Mouse (Mus musculus) intestine, embryonic 15.5 days (tissue): Measurements from ENCODE around the gene Gm20403. TPM values are rescaled to one million over a fixed set of nuclear protein-coding genes. Genes with fewer than 3 reads are reported as not detected.

ENCODE experiments used
- ATAC-seq: fragments of 200-750 bp; cut with Nextera tagmentation; 2 replicates; pipeline ENCODE4 v1.8.0; 2017; ENCODE audit warnings: moderate TSS enrichment, moderate library complexity
- H3K27ac ChIP-seq: fragments of 300-500 bp; sonication (generic); 2 replicates; pipeline ENCODE4 v1.5.1; 2015; ENCODE audit warnings: mild to moderate bottlenecking, inconsistent platforms
- H3K27me3 ChIP-seq: fragments of 300-500 bp; sonication (generic); replicated peaks from 2 replicates; pipeline ENCODE4 v1.6.1; 2015; ENCODE audit warnings: inconsistent platforms
- H3K36me3 ChIP-seq: fragments of 300-500 bp; sonication (generic); 2 replicates; pipeline ENCODE4 v1.6.1; 2015; ENCODE audit warnings: inconsistent platforms
- H3K4me1 ChIP-seq: fragments of 300-500 bp; sonication (generic); replicated peaks from 2 replicates; pipeline ENCODE4 v1.6.1; 2015; ENCODE audit warnings: inconsistent platforms
- H3K4me2 ChIP-seq: fragments of 300-500 bp; sonication (generic); replicated peaks from 2 replicates; pipeline ENCODE4 v1.6.1; 2015; ENCODE audit warnings: mild to moderate bottlenecking, inconsistent platforms
- H3K4me3 ChIP-seq: fragments of 300-500 bp; sonication (generic); replicated peaks from 2 replicates; pipeline ENCODE4 v1.5.1; 2015; ENCODE audit warnings: inconsistent platforms
- H3K9ac ChIP-seq: fragments of 300-500 bp; sonication (generic); 2 replicates; pipeline ENCODE4 v1.6.1; 2015; ENCODE audit warnings: inconsistent platforms
- H3K9me3 ChIP-seq: fragments of 300-500 bp; sonication (generic); 2 replicates; pipeline ENCODE4 v1.6.1; 2016; ENCODE audit warnings: inconsistent platforms
- WGBS: fragments of 180-500 bp; shearing (Covaris S2); methylation state at CpG from one replicate; pipeline ENCODE4 v1.1.7; 2015; 5-methylcytosine and 5-hydroxymethylcytosine counted together
- polyA plus RNA-seq: library from polyadenylated mRNA; unstranded; fragments of >200 nt; fragmentation: Nextera tagmentation; extraction: Ambion mirVana; gene quantifications from 2 replicates; pipeline ENCODE4 v1.2.1, GENCODE M21; 2015

The Gm20403 gene
- polyA plus RNA-seq, 1 experiment from 2014 or later: not detected

DNA sequence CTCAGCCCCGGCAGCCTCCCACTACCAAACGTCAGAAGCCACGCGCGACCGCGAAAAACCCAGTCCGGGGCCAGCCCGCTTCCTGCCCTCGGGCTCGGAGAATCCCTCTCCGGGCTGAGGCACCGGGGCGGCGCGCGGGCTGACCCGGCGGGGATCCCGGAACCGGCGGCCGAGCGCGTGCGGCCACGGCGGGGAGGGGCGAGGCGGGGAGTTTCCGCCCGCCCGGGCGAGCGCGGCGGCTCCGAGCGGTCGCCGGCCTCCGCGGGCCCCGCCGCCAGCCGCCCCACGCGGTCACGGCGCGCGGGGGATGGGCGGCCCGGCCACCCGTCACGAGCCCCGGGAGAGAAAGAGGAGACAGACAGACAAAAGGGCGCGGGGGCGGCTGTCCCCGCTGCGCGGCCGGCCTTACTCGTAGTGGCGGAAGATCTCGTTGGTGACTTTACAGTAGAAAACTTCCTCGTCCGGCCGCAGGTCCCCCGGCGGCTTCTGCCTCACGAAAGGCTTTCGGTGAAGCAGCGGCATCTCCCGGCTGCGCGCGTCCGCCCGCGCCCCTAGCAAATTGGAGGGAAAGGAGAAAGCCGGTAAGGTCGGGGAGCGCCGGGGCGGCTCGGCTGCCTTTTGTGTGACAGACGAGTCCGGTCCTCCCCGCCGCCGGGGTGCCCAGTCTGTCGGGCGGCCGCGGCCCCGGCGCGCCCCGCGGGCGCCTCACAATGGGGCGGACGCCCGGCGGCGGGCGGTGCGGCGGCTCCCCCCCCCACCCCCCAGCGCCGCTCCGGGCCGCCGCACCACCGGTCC, 875 bp downstream of the Gm20403 start:
- under 1% methylated on average over 107 of the region's 117 CpGs for WGBS
- peak overlapping the region; percentile 89 for H3K9ac ChIP-seq

DNA sequence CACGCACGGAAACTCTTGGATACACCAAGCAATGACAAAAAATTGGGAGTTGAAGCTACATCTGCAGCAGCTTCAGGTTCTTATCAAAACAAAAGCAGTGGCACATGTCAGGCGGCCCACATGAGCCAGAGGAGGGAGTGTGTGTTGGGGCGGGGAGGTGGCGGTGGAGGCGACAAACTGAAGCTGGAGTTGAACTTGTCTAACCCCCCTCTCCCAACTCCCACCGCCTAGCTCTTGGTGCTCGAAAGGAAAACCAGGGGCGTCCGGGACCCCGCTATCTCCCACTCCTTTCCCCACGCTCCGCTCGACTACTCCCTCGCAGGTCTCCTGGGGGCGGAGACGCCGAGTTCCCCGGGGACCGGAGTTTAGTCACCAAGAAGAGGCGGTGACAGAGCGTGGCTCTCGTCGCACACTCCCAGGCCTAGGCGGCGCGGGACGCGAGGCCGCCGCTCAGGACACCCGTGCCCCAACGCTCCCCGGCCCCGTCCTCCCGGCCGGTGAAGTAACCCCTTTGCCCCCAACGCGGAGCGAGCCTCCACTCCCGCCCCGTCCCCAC, 1.6 kb downstream of the Gm20403 start:
- Histone ChIP-seq H3K36me3 (no peaks in the 10 kb centered on the region), H3K4me1 (no peaks in the 10 kb centered on the region), H3K4me2 (peak overlapping the region; percentile 73), H3K4me3 (peak overlapping the region; percentile 92), H3K27ac (peak overlapping the region; percentile 94), H3K9me3 (no peaks in the 10 kb centered on the region), H3K9ac (peak overlapping the region; percentile 89), H3K27me3 (no peaks in the 10 kb centered on the region)
- under 1% methylated on average over 41 of the region's 42 CpGs for WGBS
- ATAC-seq: peak; percentile 84

More for the DNA sequence above, 875 bp downstream of the Gm20403 start:
- no peaks in the 10 kb centered on the region for H3K4me1 ChIP-seq
- H3K9me3 ChIP-seq: no peaks in the 10 kb centered on the region
- peak; percentile 80 for ATAC-seq
- H3K4me3 ChIP-seq: peak overlapping the region; percentile 92
- peak overlapping the region; percentile 94 for H3K27ac ChIP-seq
- H3K4me2 ChIP-seq: peak overlapping the region; percentile 73
- H3K36me3 ChIP-seq: no peaks in the 10 kb centered on the region
- H3K27me3 ChIP-seq: no peaks in the 10 kb centered on the region

DNA sequence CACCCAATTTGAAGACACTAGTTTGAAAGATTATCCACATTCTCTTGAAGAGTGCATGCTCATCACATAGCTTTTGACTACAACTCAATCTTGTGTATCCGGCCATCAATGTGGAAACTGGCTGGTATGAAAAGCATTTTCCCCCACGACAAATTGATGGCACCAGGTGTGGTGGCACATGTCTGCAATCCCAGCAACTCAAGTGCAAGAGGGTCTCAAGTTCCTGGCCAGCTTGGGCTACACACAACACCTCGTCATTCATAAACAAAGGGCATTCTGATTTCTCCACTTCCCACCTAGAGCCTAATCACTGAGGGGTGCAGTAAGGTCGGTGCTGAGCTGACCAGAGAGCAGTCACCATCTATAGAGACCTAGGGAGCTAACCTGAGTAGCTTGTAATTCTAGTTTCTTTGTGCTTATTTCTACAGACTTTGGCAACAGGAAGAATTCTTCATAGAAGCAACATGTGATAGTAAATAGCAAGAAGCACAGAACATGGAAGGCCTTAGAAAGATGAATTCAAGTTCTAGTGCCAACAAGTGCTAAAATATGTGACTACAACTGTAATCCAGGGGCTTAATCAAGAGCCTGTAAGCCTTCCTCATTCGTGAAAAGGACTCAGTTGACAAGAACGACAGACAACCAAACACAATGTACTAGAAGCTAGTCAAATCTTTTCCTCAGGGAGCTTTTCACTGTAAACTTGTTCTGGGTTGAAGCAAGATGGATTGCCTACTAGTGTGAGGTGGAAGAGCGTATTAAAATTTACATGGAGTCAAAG, 3.2 kb downstream of the Gm20403 start:
- no peak for ATAC-seq
- no peaks in the 10 kb centered on the region for H3K9me3 ChIP-seq
- no peaks in the 10 kb centered on the region for H3K36me3 ChIP-seq
- H3K27me3 ChIP-seq: no peaks in the 10 kb centered on the region
- WGBS: 83% methylated on average over 7 of the region's 7 CpGs
- no peaks in the 10 kb centered on the region for H3K4me1 ChIP-seq
- no peak overlapping the region for H3K9ac ChIP-seq
- no peak overlapping the region for H3K27ac ChIP-seq
- H3K4me3 ChIP-seq: no peak overlapping the region
- no peak overlapping the region for H3K4me2 ChIP-seq

DNA sequence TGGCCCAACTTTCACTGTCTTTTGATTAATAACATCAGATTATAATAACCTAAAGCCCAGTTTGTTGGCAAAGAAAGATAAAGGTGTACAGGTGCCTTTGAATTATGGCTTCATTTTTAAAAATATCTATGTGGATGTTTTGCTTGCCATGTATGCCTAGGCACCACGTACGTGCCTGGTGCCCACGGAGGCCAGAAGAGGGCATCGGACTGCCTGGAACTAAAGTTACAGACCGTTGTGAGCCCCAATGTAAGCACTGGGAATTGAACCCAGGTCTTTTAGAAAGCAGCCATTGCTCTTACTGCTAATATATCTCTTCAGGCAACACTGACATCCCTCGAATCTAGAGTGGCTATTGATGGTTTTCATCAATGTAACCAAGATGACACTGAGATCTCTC, 4.4 kb downstream of the Gm20403 start:
- Histone ChIP-seq H3K27me3 (no peaks in the 10 kb centered on the region), H3K4me3 (no peak overlapping the region), H3K9me3 (no peaks in the 10 kb centered on the region), H3K9ac (no peak overlapping the region), H3K4me1 (no peaks in the 10 kb centered on the region), H3K36me3 (no peaks in the 10 kb centered on the region), H3K4me2 (no peak overlapping the region), H3K27ac (no peak overlapping the region)
- ATAC-seq: no peak
- WGBS: 82% methylated on average over 6 of the region's 6 CpGs

DNA sequence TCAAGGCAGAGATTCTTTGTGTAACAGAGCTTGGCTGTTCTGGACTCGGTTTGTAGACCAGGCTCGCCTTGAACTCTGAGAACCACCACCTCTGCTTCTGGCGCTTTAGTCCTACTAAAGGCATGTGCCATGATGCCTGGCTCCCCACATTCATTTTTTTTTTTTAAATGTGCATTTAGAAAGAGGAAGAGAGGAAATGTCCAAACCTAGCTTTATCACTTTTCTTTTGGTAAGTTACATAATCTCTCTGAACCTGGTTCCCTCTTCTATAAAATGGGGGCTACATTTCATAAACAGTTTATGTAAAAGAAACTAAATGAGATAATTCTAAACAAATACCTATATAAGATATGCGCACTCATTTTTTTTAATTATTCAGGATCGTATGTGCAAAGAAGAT, 5.4 kb downstream of the Gm20403 start:
- WGBS: 84% methylated on average over 5 of the region's 5 CpGs
- ATAC-seq: no peak

DNA sequence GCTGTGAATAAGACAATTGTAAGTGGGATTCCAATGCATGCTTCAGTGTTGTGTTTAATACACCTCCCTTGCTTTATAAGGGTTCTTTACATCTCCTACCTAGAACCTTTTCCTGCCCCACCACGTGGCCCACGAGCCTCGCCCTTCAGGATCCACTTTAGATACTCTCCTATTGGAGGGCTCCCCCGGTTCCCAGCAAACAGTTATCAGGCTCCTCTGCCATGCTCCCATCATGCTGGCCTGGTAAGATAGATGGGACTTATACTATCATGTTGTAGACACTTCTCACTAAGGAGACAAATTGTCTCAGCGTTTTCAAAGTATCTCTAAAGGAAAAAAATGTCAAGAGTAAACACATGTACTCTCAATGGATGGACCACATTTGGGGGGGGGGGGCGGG, 5.8 kb downstream of the Gm20403 start:
- Histone ChIP-seq H3K27ac (no peak overlapping the region), H3K36me3 (no peaks in the 10 kb centered on the region), H3K27me3 (no peaks in the 10 kb centered on the region), H3K9ac (no peak overlapping the region), H3K4me1 (0 out of 2 replicates have a peak, but pooled peaks cover 3% of the 10 kb centered on the region), H3K4me2 (no peak overlapping the region), H3K4me3 (no peak overlapping the region), H3K9me3 (no peaks in the 10 kb centered on the region)
- no peak for ATAC-seq
- WGBS: 67% methylated on average over 6 of the region's 6 CpGs

More for the DNA sequence above, 5.4 kb downstream of the Gm20403 start:
- no peak overlapping the region for H3K4me3 ChIP-seq
- H3K4me2 ChIP-seq: no peak overlapping the region
- H3K36me3 ChIP-seq: no peaks in the 10 kb centered on the region
- H3K9ac ChIP-seq: no peak overlapping the region
- no peaks in the 10 kb centered on the region for H3K27me3 ChIP-seq
- H3K4me1 ChIP-seq: 0 out of 2 replicates have a peak, but pooled peaks cover 3% of the 10 kb centered on the region
- no peak overlapping the region for H3K27ac ChIP-seq
- no peaks in the 10 kb centered on the region for H3K9me3 ChIP-seq

DNA sequence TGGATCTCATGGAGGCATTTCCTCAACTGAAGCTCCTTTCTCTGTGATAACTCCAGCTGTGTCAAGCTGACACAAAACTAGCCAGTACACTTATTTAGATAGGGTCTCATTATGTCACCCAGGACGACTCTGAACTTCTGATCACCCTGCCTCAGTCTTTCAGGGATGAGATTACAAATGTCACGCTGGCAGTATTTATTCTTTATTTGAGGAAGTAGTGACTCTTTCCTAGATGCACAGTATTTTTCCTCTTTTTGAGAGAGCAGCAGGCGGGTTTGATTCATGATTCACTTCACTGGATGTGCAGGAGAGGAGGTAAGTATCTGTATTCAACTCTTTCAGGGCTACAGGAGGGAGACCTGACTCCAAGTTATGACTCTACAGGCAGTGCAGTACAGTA, 17.3 kb downstream of the Gm20403 start:
- Histone ChIP-seq H3K36me3 (no peaks in the 10 kb centered on the region; the same call in 1 of the 2 replicates), H3K4me3 (no peak overlapping the region), H3K4me2 (no peak overlapping the region), H3K9ac (no peak overlapping the region), H3K27ac (no peak overlapping the region), H3K27me3 (no peaks in the 10 kb centered on the region), H3K9me3 (no peaks in the 10 kb centered on the region), H3K4me1 (no peaks in the 10 kb centered on the region)
- 69% methylated on average over 3 of the region's 3 CpGs for WGBS
- ATAC-seq: no peak

DNA sequence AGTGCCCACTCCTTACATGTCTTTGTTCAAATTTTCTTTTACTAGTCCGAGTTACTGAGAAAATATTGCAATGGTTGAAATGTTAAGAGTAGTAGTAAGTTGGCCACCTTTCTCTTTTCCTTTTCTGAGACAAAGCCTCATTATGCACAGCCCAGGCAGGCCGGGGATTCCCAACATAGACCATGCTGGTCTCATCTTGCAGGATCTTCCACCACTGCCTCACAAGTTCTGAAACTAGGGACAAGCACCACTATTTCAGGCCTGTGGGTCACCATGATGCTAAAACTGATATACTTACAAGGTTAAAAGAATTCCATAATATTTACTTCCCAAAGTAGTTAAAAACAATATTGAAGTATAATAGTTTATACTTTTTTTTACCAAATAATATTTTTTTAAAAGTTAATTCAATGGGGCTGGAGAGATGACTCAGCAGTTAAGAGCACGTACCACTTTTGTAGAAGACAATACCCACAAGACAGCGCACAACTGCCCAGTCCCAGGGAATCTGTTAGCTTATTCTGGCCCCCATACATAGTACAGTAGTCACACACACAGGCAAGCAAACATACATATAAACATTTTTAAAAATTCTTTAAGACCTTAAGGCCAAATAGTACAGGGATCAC, 20.7 kb downstream of the Gm20403 start:
- Histone ChIP-seq H3K4me1 (no peaks in the 10 kb centered on the region), H3K36me3 (peaks cover 3% of the 10 kb centered on the region; the same call in 1 of the 2 replicates), H3K27me3 (no peaks in the 10 kb centered on the region), H3K4me3 (no peak overlapping the region), H3K9me3 (no peaks in the 10 kb centered on the region), H3K4me2 (no peak overlapping the region), H3K27ac (no peak overlapping the region), H3K9ac (no peak overlapping the region)
- ATAC-seq: no peak
- WGBS: 92% methylated on average over 4 of the region's 4 CpGs

DNA sequence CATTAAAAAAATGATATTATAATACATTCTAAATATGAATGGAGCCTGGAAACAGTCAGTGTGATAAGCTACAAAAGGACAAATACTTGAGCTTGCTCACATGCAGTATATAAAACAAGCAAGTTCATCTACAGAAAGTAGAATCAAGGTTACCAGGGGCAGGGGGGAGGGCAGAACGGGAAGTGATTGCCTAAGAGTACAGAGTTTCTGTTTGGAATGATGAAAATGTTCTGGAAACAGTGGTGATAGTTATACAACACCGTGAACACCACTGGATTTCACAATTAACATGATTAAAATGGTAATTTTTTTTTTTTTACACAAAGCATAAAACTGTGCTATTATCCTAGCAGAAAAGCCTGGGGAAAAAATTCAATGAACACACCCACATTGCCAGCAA, 26.8 kb downstream of the Gm20403 start:
- Histone ChIP-seq H3K4me1 (no peaks in the 10 kb centered on the region), H3K27me3 (no peaks in the 10 kb centered on the region), H3K4me3 (no peak overlapping the region), H3K9me3 (no peaks in the 10 kb centered on the region), H3K4me2 (no peak overlapping the region), H3K27ac (no peak overlapping the region), H3K36me3 (peaks cover 3% of the 10 kb centered on the region; the same call in 1 of the 2 replicates), H3K9ac (no peak overlapping the region)
- 47% methylated on average over 2 of the region's 2 CpGs for WGBS
- ATAC-seq: no peak

DNA sequence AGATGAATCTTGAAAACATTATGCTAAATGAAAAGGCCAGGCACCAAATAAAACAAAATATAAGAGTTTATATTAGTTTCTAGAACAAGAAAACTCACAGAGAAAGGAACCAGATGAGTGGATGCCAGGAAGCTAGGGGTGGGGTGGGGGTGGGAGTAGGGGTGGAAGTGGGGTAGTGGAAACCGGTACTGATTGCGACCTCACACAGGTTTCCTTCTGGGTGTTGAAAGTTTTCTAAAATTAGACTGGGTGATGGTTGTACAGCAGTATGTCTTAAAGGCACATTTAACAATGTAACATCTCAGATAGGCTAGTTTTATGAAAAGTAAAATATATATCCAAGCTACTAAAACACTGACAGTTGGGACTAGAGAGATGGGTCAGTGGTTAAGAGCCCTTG, 29.4 kb downstream of the Gm20403 start:
- H3K4me1 ChIP-seq: no peaks in the 10 kb centered on the region
- no peak overlapping the region for H3K9ac ChIP-seq
- H3K36me3 ChIP-seq: no peaks in the 10 kb centered on the region
- H3K4me2 ChIP-seq: no peak overlapping the region
- no peaks in the 10 kb centered on the region for H3K9me3 ChIP-seq
- H3K27me3 ChIP-seq: no peaks in the 10 kb centered on the region
- no peak overlapping the region for H3K4me3 ChIP-seq
- ATAC-seq: no peak
- no peak overlapping the region for H3K27ac ChIP-seq
- 74% methylated on average over 2 of the region's 2 CpGs for WGBS

DNA sequence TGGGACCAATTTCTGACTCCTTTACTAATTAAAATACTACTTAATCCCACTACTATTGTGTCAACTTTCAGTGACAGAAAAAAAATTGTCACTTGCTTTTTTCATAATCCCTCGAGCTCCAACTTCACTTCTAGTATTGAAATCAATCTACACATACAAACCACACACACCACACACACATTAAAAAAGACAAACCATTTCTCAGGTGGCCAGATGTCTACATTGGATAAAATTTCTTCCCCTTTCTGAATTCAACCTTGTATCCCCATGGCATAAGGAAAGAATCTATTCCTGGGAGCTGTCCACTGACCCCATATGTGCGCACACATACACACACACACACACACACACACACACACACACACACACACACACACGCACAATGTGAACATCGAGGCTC, 29.9 kb downstream of the Gm20403 start:
- Histone ChIP-seq H3K27me3 (no peaks in the 10 kb centered on the region), H3K4me2 (no peak overlapping the region), H3K4me1 (no peaks in the 10 kb centered on the region), H3K27ac (no peak overlapping the region), H3K4me3 (no peak overlapping the region), H3K9ac (no peak overlapping the region), H3K36me3 (no peaks in the 10 kb centered on the region), H3K9me3 (no peaks in the 10 kb centered on the region)
- ATAC-seq: no peak
- 83% methylated on average over 4 of the region's 4 CpGs for WGBS

DNA sequence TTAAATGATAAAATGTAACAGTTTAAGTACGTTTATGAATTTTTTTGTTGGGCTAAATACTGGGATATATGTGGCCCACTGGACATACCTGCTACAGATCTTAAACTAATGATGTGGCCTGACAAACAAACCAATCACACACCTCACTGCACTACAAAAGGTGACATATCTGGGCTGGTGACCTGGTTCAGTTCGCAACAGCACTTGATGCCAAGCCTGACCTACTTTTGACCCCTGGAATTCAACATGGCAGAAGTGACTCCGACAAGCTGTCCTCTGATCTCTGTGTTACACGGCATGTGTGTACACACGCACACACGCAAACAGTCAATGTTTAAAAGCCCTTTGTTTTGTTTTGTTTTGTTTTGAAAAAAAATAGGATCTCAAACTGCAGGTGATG, 40.2 kb downstream of the Gm20403 start:
- Histone ChIP-seq H3K27ac (no peak overlapping the region), H3K4me1 (no peaks in the 10 kb centered on the region), H3K4me3 (no peak overlapping the region), H3K9ac (no peak overlapping the region), H3K4me2 (no peak overlapping the region), H3K36me3 (0 out of 2 replicates have a peak, but pooled peaks cover 2% of the 10 kb centered on the region), H3K9me3 (no peaks in the 10 kb centered on the region), H3K27me3 (no peaks in the 10 kb centered on the region)
- no peak for ATAC-seq
- 89% methylated on average over 6 of the region's 6 CpGs for WGBS
